Mouse (Mus musculus): ENCODE measurements around the gene Tapt1.

Tapt1 gene

DNA sequence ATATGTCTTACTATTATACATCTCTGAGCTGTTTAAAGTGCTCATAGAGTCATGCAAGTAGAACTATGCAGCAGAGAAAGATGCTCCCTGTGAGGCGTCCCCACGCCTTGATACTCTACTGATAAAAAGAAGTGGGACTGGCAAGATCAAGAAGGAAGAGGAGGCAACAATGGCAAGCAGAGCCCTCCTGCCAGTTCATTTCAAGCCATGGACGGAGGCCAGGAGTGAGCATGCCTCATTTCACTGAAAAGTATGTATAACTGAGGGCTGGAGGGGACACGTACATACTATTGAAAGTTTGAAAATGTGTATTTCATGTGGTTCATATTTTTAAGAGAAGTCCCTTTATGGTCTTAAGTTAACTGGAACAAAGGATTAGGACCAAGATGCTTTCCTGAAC is 28.0 kb downstream of the Tapt1 start:
- ATAC-seq (ENCODE audit: low TSS enrichment), result no peak

DNA sequence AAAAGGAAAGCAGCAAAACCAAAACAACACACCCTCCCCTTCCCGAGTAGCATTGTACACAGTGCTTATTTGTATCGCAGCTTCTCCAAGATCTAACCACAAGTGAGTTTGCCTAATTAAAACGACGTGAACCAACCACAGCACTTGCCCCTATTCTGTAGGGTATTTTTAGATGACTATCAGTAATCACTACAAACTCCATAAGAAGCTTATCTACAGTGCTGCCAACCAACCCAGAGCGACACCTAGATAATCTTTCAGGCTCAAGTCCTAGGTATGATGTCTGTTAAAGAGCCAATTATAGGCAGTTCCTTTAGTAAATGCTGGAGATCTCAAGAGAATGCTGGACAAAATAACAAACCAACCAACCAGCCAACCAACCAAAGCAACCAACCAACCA is 28.6 kb downstream of the Tapt1 start:
- no peak for ATAC-seq (ENCODE audit: low TSS enrichment)

GRCm38 (mm10) chr5:44196167-44196566 is 30.3 kb downstream of the Tapt1 start:
- ATAC-seq (ENCODE audit: low TSS enrichment), result 0 out of 2 replicates have a peak, but pooled peaks have one; percentile 38

GRCm38 (mm10) chr5:44187370-44187769 is 39.1 kb downstream of the Tapt1 start:
- no peak for ATAC-seq (ENCODE audit: low TSS enrichment)

DNA sequence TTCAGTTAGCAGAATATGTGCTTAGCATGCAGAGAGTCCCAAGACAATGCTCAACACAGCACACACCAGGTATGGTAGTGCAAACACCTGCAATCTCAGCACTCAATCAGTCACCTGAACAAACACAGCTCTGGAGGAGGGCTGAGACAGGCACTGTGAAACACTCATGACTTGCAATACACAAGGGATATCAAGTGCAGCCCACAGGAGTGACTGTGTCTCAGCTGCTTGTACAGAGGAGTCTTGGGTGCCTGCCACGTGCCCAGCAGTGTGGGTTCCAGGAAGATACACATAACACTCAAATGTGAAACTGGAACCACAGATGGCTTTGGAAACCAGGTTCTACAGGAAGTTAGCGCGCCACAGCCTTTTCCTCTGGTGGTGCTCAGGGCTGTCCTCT is 44.8 kb downstream of the Tapt1 start:
- peak; percentile 74 for ATAC-seq (ENCODE audit: low TSS enrichment)

- peak; percentile 62 for ATAC-seq (ENCODE audit: low TSS enrichment)
Observed at GRCm38 (mm10) chr5:44180450-44180849, 46.0 kb downstream of the Tapt1 start.

DNA sequence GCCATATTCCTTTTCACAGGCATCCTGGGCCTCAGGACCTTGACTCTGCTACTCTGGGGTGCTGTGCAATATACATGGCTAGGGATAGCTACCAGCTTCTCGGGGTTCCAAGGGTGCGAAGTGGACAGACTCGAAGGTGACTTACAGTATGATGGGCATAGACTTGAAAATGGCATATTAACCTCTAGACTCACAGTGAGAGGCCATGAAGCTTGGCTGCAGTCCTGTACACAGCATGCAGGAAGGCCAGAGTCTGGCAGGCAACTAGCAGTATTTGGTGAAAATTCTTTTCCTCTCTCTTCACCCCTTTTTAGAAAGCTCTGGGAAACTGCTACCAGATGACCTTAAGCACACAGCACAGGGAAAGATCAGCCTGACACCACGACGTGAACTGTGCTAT is 52.4 kb downstream of the Tapt1 start:
- no peak for ATAC-seq (ENCODE audit: low TSS enrichment)

GRCm38 (mm10) chr5:44166866-44167265 is 59.6 kb downstream of the Tapt1 start:
- ATAC-seq (ENCODE audit: low TSS enrichment), result no peak

- peak; percentile 50 for ATAC-seq (ENCODE audit: low TSS enrichment)
Observed at GRCm38 (mm10) chr5:44165854-44166253, 60.6 kb downstream of the Tapt1 start.

- no peak for ATAC-seq (ENCODE audit: low TSS enrichment)
Observed at GRCm38 (mm10) chr5:44164233-44164776, 62.1 kb downstream of the Tapt1 start.

- no peak for ATAC-seq (ENCODE audit: low TSS enrichment)
Observed at GRCm38 (mm10) chr5:44163318-44163717, 63.1 kb downstream of the Tapt1 start.

GRCm38 (mm10) chr5:44162786-44163185 is 63.6 kb downstream of the Tapt1 start:
- no peak for ATAC-seq (ENCODE audit: low TSS enrichment)

- no peak for ATAC-seq (ENCODE audit: low TSS enrichment)
Observed at GRCm38 (mm10) chr5:44159679-44160438, 66.6 kb downstream of the Tapt1 start.

DNA sequence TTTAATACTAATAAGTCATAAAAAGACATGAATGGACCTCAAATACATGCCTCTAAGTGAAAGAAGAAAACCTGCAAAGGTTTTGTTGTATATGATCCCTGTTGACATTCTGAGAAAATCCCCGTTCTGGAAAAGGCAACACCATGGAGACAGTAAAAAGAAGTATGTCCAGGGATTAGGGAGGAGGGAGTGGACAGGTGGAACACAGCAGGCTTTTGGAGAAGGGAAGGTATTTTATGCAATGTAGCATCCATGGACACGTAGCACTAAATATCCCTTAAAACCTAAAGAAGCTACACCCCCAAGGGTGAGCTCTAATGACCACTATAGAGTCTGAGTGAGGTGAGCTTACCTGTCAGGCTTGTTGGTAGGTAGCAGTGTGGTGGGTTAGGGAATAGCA is 67.2 kb downstream of the Tapt1 start:
- ATAC-seq (ENCODE audit: low TSS enrichment), result no peak

DNA sequence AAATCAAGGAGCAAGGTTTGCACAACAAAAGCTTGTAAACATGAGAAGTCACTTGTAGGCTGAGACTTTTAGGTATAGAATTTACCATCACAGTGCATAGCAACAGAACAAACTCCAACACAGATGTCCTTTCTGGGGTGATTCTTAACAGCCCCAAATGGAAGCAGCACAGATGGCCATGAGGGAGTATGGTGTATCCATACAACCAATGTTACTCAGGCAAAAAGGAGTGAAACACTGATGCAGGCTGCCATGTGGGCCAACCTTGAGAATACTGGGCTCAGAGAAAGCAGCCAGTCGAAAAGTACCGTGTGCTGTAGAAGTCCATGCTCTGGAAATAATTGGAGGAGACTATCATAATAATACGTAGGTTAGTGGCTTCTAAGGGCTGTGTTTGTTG is 68.0 kb downstream of the Tapt1 start:
- ATAC-seq (ENCODE audit: low TSS enrichment), result peak; percentile 89

DNA sequence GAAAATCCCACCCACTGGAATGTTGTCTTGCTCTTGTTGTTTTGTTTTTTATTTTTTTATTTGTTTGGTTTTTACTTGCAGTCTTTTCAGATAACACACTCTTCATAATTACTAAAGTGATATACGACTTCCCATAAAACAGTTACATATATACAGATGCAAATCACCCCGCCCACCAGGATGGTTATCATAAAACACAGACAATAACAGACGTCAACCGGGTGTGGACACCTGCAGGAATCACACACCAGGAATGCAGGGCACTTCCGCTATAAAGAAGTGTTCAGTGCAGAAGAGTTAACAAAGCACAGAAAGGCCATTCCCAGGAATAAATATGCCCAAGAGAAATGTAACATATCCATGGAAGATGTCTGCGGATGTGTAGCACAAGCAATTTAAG is 68.7 kb downstream of the Tapt1 start:
- no peak for ATAC-seq (ENCODE audit: low TSS enrichment)

GRCm38 (mm10) chr5:44153050-44153449 is 73.4 kb downstream of the Tapt1 start:
- ATAC-seq (ENCODE audit: low TSS enrichment), result peak; percentile 44

GRCm38 (mm10) chr5:44151327-44152051 is 74.9 kb downstream of the Tapt1 start:
- ATAC-seq (ENCODE audit: low TSS enrichment), result peak; percentile 48

GRCm38 (mm10) chr5:44147732-44148131 is 78.7 kb downstream of the Tapt1 start:
- ATAC-seq (ENCODE audit: low TSS enrichment), result peak; percentile 89

DNA sequence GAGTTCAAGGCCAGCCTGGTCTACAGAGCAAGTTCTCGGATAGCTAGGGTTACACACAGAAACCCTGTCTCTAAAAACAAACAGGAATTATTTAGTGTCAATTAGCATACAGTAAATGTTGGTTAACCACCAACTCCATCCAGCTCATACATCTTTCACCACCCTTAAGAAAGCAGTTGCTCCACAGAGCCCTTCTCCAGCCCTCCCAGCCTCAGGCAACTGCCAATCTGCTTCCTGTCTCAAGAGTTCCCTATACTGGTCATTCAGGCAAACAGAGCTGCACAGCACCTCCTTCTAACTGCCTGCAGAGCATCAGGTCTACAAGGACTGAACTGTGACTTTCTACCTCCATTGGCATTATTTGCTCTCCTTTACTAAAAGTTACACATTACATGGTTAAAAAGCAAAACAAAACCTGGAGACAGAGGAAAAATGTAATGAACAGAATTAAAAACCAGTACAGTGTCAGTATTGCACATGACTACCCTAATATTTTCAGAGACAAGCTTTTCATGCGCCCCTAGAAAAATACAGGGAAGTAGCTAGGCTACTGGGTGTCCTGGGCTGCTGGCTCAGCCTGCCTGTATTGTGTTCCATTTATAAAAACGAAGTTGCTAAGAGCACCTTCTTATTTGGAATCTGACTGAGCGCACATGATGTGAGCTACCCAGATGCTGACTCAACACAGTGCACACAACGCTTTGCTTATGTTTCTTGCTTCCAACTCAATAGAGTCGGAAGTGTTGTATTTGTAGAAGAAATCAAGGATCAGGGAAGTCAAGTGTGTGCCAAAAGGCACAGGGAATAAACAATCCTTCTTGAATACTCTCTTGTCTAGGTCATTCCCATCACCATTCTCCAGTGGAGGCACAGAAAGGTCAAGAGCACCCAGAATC is 79.7 kb downstream of the Tapt1 start:
- ATAC-seq (ENCODE audit: low TSS enrichment), result no peak

DNA sequence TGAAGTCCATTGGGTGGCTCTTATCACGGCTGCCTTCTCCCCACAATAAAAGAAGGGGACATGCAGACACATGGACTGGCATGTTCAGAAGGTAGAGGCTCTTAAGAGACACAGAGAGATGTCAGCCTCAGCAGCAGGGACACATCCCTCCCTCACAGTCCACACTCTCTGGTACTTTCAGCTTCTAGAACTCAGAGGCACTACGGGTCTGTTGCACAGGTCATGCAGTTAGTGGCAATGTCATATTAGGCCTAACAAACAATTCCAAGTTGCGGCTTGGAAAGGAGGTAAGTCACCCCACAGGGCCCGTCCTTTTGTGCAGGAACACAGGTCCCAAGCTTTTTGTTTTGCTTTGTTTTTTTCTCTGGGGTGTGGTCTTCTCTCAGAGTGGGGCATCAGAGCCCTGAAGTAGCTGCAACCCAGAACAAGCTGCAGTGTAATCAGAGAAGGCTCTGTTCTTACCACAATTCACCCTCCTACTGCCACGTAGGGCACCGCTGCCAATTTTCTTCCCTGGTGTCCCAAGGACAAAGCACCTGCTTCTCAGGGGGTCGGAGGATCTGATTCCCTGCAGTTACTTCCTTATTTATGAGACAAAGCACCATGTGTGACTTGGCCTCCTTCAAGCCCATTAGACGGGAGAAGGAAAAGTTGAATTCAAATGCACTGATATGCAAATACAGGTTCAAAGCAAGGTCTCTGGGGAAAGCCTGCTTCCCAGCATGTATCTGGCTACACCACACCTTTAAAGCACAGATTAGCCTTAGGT is 82.8 kb downstream of the Tapt1 start:
- no peak for ATAC-seq (ENCODE audit: low TSS enrichment)

All from frontal cortex, adult (tissue).